Mouse (Mus musculus) hindbrain, embryonic 10.5 days (tissue): ENCODE data around the gene Aspa. TPM values are rescaled to one million over a fixed set of nuclear protein-coding genes. Genes with fewer than 3 reads are reported as not detected.

Experiments used
- polyA plus RNA-seq: library from polyadenylated mRNA; unstranded; fragments of >200 nt; fragmentation: Nextera tagmentation; extraction: Ambion mirVana; gene quantifications from 2 replicates; pipeline ENCODE4 v1.2.1, GENCODE M21; 2016

The Aspa gene
- polyA plus RNA-seq, 1 experiment from 2014 or later = 0.25 TPM

Other genes with a start within 250 kb of the Aspa start
- gene Itgae, start 239.0 kb downstream of the Aspa start, polyA plus RNA-seq = 0.35 and 0.47 TPM in 2 replicates
- 19.8 and 24.2 TPM in 2 replicates for gene Haspin, start 191.3 kb downstream of the Aspa start, polyA plus RNA-seq
- 0.10 and 0.32 TPM in 2 replicates for gene P2rx5, start 169.2 kb downstream of the Aspa start, polyA plus RNA-seq
- gene Emc6, start 152.6 kb downstream of the Aspa start, polyA plus RNA-seq = 132 and 134 TPM in 2 replicates
- 207 and 237 TPM in 2 replicates for gene Tax1bp3, start 152.5 kb downstream of the Aspa start, polyA plus RNA-seq
- gene Ctns, start 130.6 kb downstream of the Aspa start, polyA plus RNA-seq = 15.4 and 19.9 TPM in 2 replicates
- gene Shpk, start 130.1 kb downstream of the Aspa start, polyA plus RNA-seq = 1.1 and 1.7 TPM in 2 replicates
- not detected in 2 replicates for gene Trpv1, start 95.3 kb downstream of the Aspa start, polyA plus RNA-seq
- gene Trpv3, start 62.2 kb downstream of the Aspa start, polyA plus RNA-seq = 0.09 TPM in 1 of 2 replicates, not detected in the other
- gene Gm49340, start 145 bp upstream of the Aspa start, polyA plus RNA-seq = not detected in 2 replicates
- not detected in 2 replicates for gene Spata22, start 145 bp upstream of the Aspa start, polyA plus RNA-seq
- not detected in 2 replicates for gene Olfr20, start 21.2 kb upstream of the Aspa start, polyA plus RNA-seq
- not detected in 2 replicates for gene Olfr376, start 41.6 kb upstream of the Aspa start, polyA plus RNA-seq
- gene Olfr1, start 70.0 kb upstream of the Aspa start, polyA plus RNA-seq = not detected in 2 replicates
- not detected in 2 replicates for gene Olfr378, start 98.9 kb upstream of the Aspa start, polyA plus RNA-seq
- not detected in 2 replicates for gene Olfr380, start 127.9 kb upstream of the Aspa start, polyA plus RNA-seq
- not detected in 2 replicates for gene Olfr381, start 162.0 kb upstream of the Aspa start, polyA plus RNA-seq
- gene Olfr382, start 187.6 kb upstream of the Aspa start, polyA plus RNA-seq = not detected in 2 replicates